Mouse (Mus musculus) kidney, embryonic 15.5 days (tissue): ENCODE measurements around the gene Gcc1. TPM values are rescaled to one million over a fixed set of nuclear protein-coding genes. Genes with fewer than 3 reads are reported as not detected.

ENCODE experiments used
- ATAC-seq: fragments of 200-750 bp; cut with Nextera tagmentation; replicated peaks from 2 replicates; pipeline ENCODE4 v1.8.0; 2017; ENCODE audit warnings: moderate TSS enrichment; ENCODE audit not compliant: low FRiP score
- H3K27ac ChIP-seq: fragments of 300-500 bp; sonication (generic); 2 replicates; pipeline ENCODE4 v1.5.1; 2015; ENCODE audit warnings: mild to moderate bottlenecking, inconsistent platforms
- H3K27me3 ChIP-seq: fragments of 300-500 bp; sonication (generic); 2 replicates; pipeline ENCODE4 v1.6.1; 2015; ENCODE audit warnings: inconsistent platforms
- H3K36me3 ChIP-seq: fragments of 300-500 bp; sonication (generic); 2 replicates; pipeline ENCODE4 v1.6.1; 2015; ENCODE audit warnings: inconsistent platforms
- H3K4me1 ChIP-seq: fragments of 300-500 bp; sonication (generic); 2 replicates; pipeline ENCODE4 v1.6.1; 2015; ENCODE audit warnings: inconsistent platforms
- H3K4me2 ChIP-seq: fragments of 300-500 bp; sonication (generic); 2 replicates; pipeline ENCODE4 v1.6.1; 2015; ENCODE audit warnings: moderate library complexity, mild to moderate bottlenecking, inconsistent platforms
- H3K4me3 ChIP-seq: fragments of 300-500 bp; sonication (generic); replicated peaks from 2 replicates; pipeline ENCODE4 v1.5.1; 2015; ENCODE audit warnings: mild to moderate bottlenecking, inconsistent platforms
- H3K9ac ChIP-seq: fragments of 300-500 bp; sonication (generic); 2 replicates; pipeline ENCODE4 v1.6.1; 2015; ENCODE audit warnings: mild to moderate bottlenecking, inconsistent platforms
- H3K9me3 ChIP-seq: fragments of 300-500 bp; sonication (generic); replicated peaks from 2 replicates; pipeline ENCODE4 v1.6.1; 2016; ENCODE audit warnings: inconsistent platforms
- WGBS: fragments of 180-500 bp; shearing (Covaris S2); methylation state at CpG from one replicate; pipeline ENCODE4 v1.1.7; 2015; ENCODE audit warnings: mixed read lengths; 5-methylcytosine and 5-hydroxymethylcytosine counted together
- polyA plus RNA-seq: library from polyadenylated mRNA; unstranded; fragments of >200 nt; fragmentation: Nextera tagmentation; extraction: Ambion mirVana; gene quantifications from 2 replicates; pipeline ENCODE4 v1.2.1, GENCODE M21; 2015

Gene Gcc1
- polyA plus RNA-seq, 1 experiment from 2014 or later, result 11.3 TPM

- Histone ChIP-seq H3K9me3 (no peaks in the 10 kb centered on the region), H3K4me1 (peaks cover 61% of the 10 kb centered on the region), H3K27me3 (no peaks in the 10 kb centered on the region), H3K4me3 (peak overlapping the region; percentile 71), H3K4me2 (peak overlapping the region; percentile 89), H3K27ac (no peak overlapping the region), H3K36me3 (peaks cover 39% of the 10 kb centered on the region), H3K9ac (peak overlapping the region; percentile 68; the same call in 1 of the 2 replicates)
- no peak for ATAC-seq
- 83% methylated on average over 17 of the region's 17 CpGs for WGBS
These were observed 7.8 kb downstream of the Gcc1 start for GRCm38 (mm10) chr6:28420361-28420760.

DNA sequence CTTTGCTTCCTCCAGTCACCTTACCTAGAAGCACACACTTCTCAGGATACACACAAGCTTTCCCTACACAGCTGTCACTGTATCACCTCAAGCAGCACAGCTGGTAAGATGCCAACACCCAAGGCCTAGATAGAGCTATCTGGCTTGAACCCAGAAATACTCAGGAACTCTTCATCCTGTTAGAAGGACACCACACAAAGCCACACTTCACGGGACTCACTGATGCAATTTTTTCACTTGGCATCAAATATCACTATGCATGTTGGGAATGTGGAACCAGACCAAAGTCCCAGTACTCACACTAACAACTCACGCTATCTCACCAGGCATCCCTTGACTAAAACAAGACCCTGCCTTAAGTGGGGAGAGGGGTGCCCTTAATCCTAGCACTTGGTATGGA is 8.5 kb downstream of the Gcc1 start:
- H3K4me2 ChIP-seq, result peak overlapping the region; percentile 89; the same call in 1 of the 2 replicates
- H3K36me3 ChIP-seq, result peaks cover 41% of the 10 kb centered on the region
- H3K4me1 ChIP-seq, result peaks cover 57% of the 10 kb centered on the region
- WGBS, result 71% methylated on average over 2 of the region's 2 CpGs
- no peak for ATAC-seq
- no peaks in the 10 kb centered on the region for H3K27me3 ChIP-seq
- no peak overlapping the region for H3K27ac ChIP-seq
- H3K4me3 ChIP-seq, result 0 out of 2 replicates have a peak overlapping the region, but pooled peaks have one; percentile 71
- H3K9ac ChIP-seq, result 0 out of 2 replicates have a peak overlapping the region, but pooled peaks have one; percentile 1
- H3K9me3 ChIP-seq, result no peaks in the 10 kb centered on the region

GRCm38 (mm10) chr6:28418449-28418848 is 9.7 kb downstream of the Gcc1 start:
- peak overlapping the region; percentile 41 for H3K4me2 ChIP-seq
- no peak for ATAC-seq

GRCm38 (mm10) chr6:28416981-28417380 is 11.2 kb downstream of the Gcc1 start:
- Histone ChIP-seq H3K27me3 (no peaks in the 10 kb centered on the region), H3K36me3 (peaks cover 42% of the 10 kb centered on the region), H3K9me3 (no peaks in the 10 kb centered on the region), H3K9ac (no peak overlapping the region), H3K4me3 (no peak overlapping the region), H3K4me1 (peaks cover 43% of the 10 kb centered on the region), H3K27ac (no peak overlapping the region), H3K4me2 (no peak overlapping the region)
- WGBS, result 48% methylated on average over 4 of the region's 4 CpGs
- ATAC-seq, result no peak

More at GRCm38 (mm10) chr6:28418449-28418848, 9.7 kb downstream of the Gcc1 start:
- peak overlapping the region; percentile 27; the same call in 1 of the 2 replicates for H3K27ac ChIP-seq
- H3K4me3 ChIP-seq, result no peak overlapping the region
- H3K9me3 ChIP-seq, result no peaks in the 10 kb centered on the region
- H3K27me3 ChIP-seq, result no peaks in the 10 kb centered on the region
- H3K9ac ChIP-seq, result no peak overlapping the region
- H3K36me3 ChIP-seq, result peaks cover 42% of the 10 kb centered on the region
- 64% methylated on average over 14 of the region's 14 CpGs for WGBS
- peaks cover 51% of the 10 kb centered on the region for H3K4me1 ChIP-seq

- Histone ChIP-seq H3K27ac (no peak overlapping the region), H3K27me3 (no peaks in the 10 kb centered on the region), H3K4me1 (no peaks in the 10 kb centered on the region), H3K9ac (no peak overlapping the region), H3K4me3 (no peak overlapping the region), H3K4me2 (no peak overlapping the region), H3K36me3 (peaks cover 16% of the 10 kb centered on the region), H3K9me3 (no peaks in the 10 kb centered on the region)
- WGBS, result 84% methylated on average over 2 of the region's 2 CpGs
- no peak for ATAC-seq
These were observed 17.0 kb downstream of the Gcc1 start for GRCm38 (mm10) chr6:28411236-28411635.

GRCm38 (mm10) chr6:28410053-28410452 is 18.1 kb downstream of the Gcc1 start:
- no peak overlapping the region for H3K27ac ChIP-seq
- H3K9me3 ChIP-seq, result no peaks in the 10 kb centered on the region
- H3K9ac ChIP-seq, result no peak overlapping the region
- no peak overlapping the region for H3K4me2 ChIP-seq
- peaks cover 4% of the 10 kb centered on the region for H3K36me3 ChIP-seq
- ATAC-seq, result no peak
- no peaks in the 10 kb centered on the region for H3K27me3 ChIP-seq
- no peaks in the 10 kb centered on the region for H3K4me1 ChIP-seq
- WGBS, result 78% methylated on average over 9 of the region's 9 CpGs
- H3K4me3 ChIP-seq, result no peak overlapping the region

DNA sequence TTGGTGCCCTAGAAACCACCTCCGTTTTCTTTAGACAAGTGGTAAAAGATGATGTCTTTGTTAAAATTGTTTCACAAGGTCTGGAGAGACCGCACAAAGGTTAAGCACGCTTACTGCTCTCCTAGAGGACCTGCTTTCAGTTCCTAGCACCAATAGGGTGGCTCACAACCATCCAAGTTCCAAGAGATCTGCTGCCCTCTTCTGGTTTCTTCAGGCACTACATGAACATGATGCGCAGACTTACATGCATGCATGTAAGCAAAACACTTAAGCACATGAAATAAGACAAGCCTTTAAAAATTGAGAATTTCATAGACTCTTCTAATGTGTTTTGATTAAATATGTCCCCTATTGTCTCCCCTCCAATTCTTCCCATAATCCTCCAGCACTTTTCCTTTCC is 28.4 kb downstream of the Gcc1 start:
- no peak overlapping the region for H3K4me3 ChIP-seq
- H3K27ac ChIP-seq, result no peak overlapping the region
- WGBS, result 90% methylated on average over 4 of the region's 4 CpGs
- H3K9ac ChIP-seq, result no peak overlapping the region
- no peaks in the 10 kb centered on the region for H3K36me3 ChIP-seq
- H3K9me3 ChIP-seq, result peaks cover 2% of the 10 kb centered on the region; the same call in 1 of the 2 replicates
- no peak overlapping the region for H3K4me2 ChIP-seq
- ATAC-seq, result no peak
- H3K4me1 ChIP-seq, result peaks cover 8% of the 10 kb centered on the region
- peaks cover 42% of the 10 kb centered on the region for H3K27me3 ChIP-seq

- Histone ChIP-seq H3K9me3 (no peaks in the 10 kb centered on the region; the same call in 1 of the 2 replicates), H3K4me3 (no peak overlapping the region), H3K4me2 (no peak overlapping the region), H3K9ac (no peak overlapping the region), H3K27ac (no peak overlapping the region), H3K27me3 (peaks cover 47% of the 10 kb centered on the region), H3K4me1 (peaks cover 8% of the 10 kb centered on the region), H3K36me3 (no peaks in the 10 kb centered on the region)
- no peak for ATAC-seq
- 89% methylated on average over 3 of the region's 3 CpGs for WGBS
These were observed 29.5 kb downstream of the Gcc1 start for GRCm38 (mm10) chr6:28398726-28399125.

GRCm38 (mm10) chr6:28397681-28398203 is 30.4 kb downstream of the Gcc1 start, which contains the start of gene Zfp800:
Gene Zfp800 (minus strand): TSS chr6:28398005.
- Histone ChIP-seq H3K9me3 (no peaks in the 10 kb centered on the region; the same call in 1 of the 2 replicates), H3K9ac (peak within 1 kb of the TSS; percentile 26; the same call in 1 of the 2 replicates), H3K4me2 (peak within 1 kb of the TSS; percentile 87), H3K27ac (no peak within 1 kb of the TSS), H3K4me3 (peak within 1 kb of the TSS; percentile 47), H3K4me1 (peaks cover 8% of the 10 kb centered on the region), H3K36me3 (no peaks in the 10 kb centered on the region), H3K27me3 (peaks cover 47% of the 10 kb centered on the region)
- peak; percentile 54; the same call in 1 of the 2 replicates for ATAC-seq
- 1% methylated on average over 33 of the region's 33 CpGs for whole genome bisulfite sequencing

GRCm38 (mm10) chr6:28396853-28397457 is 31.2 kb downstream of the Gcc1 start:
- Histone ChIP-seq H3K4me2 (peak overlapping the region; percentile 87), H3K9ac (peak overlapping the region; percentile 2; the same call in 1 of the 2 replicates), H3K4me3 (peak overlapping the region; percentile 47), H3K9me3 (no peaks in the 10 kb centered on the region; the same call in 1 of the 2 replicates), H3K27ac (no peak overlapping the region), H3K36me3 (no peaks in the 10 kb centered on the region), H3K4me1 (peaks cover 8% of the 10 kb centered on the region), H3K27me3 (peaks cover 47% of the 10 kb centered on the region)
- 3% methylated on average over 19 of the region's 19 CpGs for WGBS
- no peak for ATAC-seq

GRCm38 (mm10) chr6:28396051-28396852 is 31.9 kb downstream of the Gcc1 start:
- H3K4me3 ChIP-seq, result peak overlapping the region; percentile 47; the same call in 1 of the 2 replicates
- H3K9me3 ChIP-seq, result no peaks in the 10 kb centered on the region; the same call in 1 of the 2 replicates
- no peak overlapping the region for H3K27ac ChIP-seq
- ATAC-seq, result no peak
- peak overlapping the region; percentile 87 for H3K4me2 ChIP-seq
- WGBS, result 31% methylated on average over 15 of the region's 15 CpGs
- H3K4me1 ChIP-seq, result peaks cover 8% of the 10 kb centered on the region
- no peak overlapping the region for H3K9ac ChIP-seq
- H3K36me3 ChIP-seq, result no peaks in the 10 kb centered on the region
- peaks cover 47% of the 10 kb centered on the region for H3K27me3 ChIP-seq

DNA sequence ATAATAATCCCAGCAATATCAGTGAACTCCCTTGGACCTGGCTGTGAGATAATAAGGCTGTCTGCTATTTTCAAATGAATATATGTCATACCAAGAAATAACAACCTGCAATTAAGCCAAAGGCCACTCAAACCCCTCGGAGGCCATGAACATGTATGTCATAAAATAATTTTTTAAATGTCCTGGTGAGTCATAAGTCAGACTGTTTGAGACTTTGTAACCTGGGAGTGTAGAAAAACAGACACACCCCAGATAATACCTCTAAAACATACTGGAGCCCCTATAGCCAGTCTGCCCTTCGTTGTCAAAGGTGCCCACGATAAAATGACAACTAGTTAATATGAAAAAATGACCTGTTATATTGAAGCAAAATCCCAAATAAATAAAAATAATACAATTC is 39.2 kb downstream of the Gcc1 start:
- H3K4me1 ChIP-seq, result no peaks in the 10 kb centered on the region
- no peak overlapping the region for H3K27ac ChIP-seq
- no peak for ATAC-seq
- H3K4me2 ChIP-seq, result no peak overlapping the region
- H3K27me3 ChIP-seq, result no peaks in the 10 kb centered on the region
- H3K9me3 ChIP-seq, result no peaks in the 10 kb centered on the region
- WGBS, result 85% methylated on average over 3 of the region's 3 CpGs
- H3K4me3 ChIP-seq, result no peak overlapping the region
- H3K9ac ChIP-seq, result no peak overlapping the region
- no peaks in the 10 kb centered on the region for H3K36me3 ChIP-seq
